Mouse (Mus musculus) adrenal gland (tissue): Measurements from ENCODE around the gene Elfn2.

Experiments
- intact Hi-C: fragments of 180-260 bp; cut with DNase I; formaldehyde crosslinking; loops from one replicate; pipeline ENCODE4 v1.15.1; 2025

Gene Elfn2

DNA sequence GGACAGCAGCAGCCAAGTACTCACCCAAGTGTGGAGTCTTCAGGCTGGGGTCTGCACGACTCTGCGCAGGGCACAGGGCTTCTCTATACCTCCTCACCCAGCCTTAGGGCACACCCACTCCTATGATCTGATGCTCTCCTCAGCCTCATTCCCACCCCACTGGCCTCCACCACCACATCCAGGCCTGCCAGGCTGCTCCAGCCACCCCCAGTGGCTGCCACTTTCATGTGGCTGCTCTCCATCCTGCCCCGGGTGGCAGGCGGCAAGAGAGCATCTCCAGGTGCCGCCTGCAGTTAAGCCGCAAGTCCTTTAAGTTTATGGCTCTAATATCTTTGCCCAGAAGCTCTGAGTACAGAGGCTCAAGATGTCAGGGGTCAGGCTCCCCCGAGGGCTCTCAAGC, 8.1 kb upstream of the Elfn2 start:
- intact Hi-C loops = no loop called here

DNA sequence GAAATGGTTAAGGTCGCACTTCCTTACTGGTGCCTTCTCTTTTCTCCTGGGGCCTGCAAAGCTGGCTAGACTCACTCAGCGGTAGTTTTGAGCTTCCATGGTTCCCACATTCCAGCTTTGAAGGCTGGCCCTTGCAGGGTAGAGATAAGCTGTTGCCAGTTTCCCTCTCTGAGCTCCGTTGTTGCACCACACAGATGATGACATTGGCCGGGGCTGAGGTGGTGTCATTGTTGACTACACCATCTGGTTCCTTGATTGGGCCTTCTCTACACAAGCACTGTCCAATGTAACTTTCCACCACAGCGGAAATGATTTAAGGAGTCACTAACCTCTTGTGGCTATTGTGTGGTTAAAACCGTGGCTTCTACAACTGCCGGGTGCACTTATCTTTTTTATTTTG, 2.0 kb upstream of the Elfn2 start:
- intact Hi-C loops = loop anchor here (1.0 kb wide), 1 partner anchor 97 kb away; no protein-coding TSS in a partner anchor

DNA sequence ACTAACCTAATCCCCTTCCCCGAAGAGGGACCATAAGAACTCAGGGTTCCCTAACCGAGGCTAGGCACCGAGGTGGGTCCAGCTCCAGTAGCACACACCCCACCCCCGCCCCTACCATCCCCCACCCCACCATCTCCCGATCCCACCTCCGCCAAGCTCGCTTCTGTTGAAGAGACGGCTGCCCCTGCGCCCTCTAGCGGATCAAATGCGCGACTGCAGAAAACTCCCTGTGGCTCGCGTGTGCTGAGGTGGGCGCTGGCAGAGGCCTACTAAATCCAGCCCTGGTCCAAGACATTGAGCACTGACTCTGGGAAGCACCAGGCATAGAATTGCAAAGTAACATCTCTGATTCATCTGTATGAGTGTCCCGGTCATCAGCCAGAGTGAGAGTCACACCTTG, 1.5 kb upstream of the Elfn2 start:
- intact Hi-C loops = loop anchor here (1.0 kb wide), 1 partner anchor 97 kb away; no protein-coding TSS in a partner anchor

DNA sequence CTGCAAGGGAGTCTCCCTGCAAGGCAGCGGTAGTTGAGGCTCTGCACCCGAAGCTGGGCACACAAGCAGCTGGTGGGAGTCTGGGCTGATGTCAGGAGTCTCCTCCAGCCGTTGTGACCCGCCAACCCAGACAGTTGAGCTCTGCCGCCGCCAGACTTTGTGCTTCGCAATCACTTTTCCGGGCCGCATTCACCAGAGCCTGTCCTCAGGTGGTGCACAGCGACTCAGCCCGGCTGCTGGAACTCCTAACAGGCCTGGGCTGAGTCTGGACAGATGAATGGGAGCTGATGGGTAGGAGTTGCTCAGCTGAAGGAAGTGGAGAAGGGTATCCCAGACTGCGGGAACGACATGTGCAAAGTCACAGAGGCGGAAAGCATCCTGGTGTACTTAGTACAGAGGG, 845 bp upstream of the Elfn2 start:
- intact Hi-C loops = no loop called here

DNA sequence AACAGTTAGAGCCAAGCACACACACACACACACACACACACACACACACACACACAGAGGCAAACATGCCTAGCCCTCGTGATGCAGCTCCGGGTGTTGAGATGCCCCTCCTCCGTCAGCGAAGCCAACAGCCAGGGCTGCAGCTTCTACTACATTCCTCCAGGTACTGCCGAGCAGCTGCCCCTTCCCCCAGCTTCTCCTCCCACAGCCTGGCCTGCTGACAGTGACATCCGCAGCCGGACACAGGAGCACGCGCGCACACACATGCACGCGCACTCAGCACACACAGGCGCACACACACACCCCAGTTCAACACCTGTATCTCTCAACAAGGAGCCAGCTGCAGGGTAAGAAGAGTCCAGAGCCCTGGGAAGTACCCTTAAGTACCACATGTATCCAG, 1.6 kb downstream of the Elfn2 start:
- intact Hi-C loops = no loop called here

DNA sequence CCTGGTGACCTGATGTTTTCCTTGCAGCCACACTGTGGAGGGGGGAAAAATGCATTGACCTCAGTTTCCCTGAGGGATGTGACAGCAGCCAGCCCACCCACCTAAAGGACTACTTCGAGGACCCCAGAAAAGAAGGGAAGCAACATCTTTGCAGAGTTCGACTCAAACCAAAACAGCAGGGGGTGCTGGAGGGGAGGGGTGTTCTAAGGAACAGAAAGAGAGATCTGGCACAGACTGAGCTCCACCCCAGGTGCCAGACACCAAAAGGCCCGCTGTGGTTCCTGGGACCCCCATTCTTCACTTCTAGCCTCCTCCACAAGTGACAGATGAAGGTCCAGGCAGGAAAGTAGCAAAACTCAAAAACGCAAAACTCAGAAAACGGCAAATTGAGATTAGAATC, 2.7 kb downstream of the Elfn2 start:
- intact Hi-C loops = no loop called here

DNA sequence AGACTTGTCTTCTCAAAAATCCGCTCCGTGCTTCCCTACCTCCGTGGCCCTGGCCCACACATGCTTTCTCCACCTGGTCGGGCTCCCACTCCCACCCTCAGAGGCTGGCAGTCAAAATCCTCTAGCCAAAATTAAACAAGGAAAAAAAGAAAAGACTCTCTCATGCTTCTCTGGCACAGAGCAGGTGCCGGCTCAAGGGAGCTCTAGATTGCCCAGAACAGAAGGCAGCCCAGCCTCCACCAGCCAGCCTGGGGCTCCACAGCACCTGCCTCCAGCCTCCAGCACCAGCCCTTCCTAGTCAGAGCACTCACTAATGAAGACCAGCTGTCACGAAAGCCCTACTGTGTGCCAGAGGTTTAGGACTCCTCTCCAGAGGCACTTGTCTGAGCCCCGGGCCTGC, 4.8 kb downstream of the Elfn2 start:
- intact Hi-C loops = loop anchor here (5.0 kb wide), 1 partner anchor 41 kb away; no protein-coding TSS in a partner anchor

DNA sequence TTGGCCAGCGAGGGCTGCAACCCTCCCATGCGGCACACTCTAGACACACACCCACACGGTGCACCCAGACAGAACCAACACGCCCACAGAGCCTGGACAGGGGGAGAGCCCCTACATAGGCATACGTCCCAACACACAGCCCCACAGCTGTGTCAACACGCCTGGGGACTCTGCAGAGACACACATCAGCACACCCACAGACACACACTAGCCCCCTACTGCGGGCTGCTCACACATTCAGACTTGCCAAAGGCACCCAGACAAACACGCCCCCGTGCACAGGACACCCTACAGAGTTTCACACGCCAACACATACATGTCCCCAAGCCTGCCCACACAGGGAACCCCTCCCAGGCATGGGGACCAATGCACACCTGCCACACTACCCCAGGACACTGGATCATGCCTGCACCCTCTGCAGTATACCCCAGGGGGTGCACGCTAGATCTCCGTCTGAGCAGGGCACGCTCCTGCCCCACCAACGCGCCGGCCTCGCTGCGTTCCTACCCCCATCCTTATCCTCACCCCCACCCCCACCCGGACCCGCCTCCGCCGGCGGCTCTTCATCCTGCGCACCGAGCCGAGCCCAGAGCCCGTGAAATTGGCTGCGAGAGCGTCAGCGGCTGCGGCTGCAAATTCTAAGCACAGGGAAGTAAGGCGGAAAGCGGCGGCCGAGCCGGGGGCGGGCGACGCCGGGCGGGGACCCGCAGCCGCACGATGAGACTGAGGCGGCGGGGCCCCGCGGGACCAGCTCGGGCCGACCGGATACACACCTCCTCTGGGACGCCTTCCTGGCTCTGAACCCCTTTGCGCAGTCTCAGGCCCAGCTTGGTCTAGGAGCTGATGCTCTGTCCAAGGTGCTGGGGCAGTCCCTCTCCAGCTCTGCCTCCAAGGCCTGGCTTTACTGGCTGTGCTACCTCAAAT, 6.0 kb downstream of the Elfn2 start:
- intact Hi-C loops = loop anchor here (5.0 kb wide), 1 partner anchor 40 kb away; no protein-coding TSS in a partner anchor

DNA sequence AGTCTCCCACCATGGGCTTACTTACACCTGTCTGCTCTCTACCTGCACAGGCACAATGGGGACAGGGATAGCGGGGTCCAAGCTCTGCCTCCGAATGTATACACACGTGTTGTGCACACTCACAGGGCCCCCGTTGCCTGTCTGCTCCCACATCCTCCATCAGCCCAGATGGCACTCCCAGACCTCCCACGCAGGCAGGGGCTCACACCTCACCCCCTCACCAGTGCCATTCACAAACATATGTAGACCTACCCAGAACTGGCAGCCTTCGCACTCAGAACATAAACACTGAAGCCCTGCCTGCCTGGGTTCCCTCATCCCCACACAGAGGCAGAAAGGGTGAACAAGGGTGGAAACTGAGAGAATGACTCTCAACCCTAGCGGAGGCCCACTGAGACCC, 6.6 kb downstream of the Elfn2 start:
- intact Hi-C loops = loop anchor here (5.0 kb wide), 1 partner anchor 40 kb away; no protein-coding TSS in a partner anchor

DNA sequence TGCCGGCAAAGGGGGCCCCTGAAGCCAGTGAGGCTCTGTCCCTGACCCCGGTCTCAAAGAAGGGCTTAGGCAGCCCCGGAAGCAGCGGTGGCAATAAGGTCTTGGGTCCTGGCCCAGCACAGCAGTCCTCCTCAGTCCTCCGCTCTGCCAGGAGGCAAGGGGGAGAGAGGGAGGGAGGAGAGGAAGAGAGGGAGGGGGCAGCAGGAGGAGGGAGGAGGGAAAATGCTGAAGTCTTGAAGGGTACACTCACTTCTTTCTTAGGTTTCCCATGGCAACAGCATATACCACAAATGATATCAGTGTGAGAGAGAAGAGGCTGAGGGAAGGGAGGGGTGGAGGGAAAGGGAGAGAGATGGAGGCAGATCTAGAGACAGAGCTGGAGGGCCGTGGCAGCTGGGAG, 7.9 kb downstream of the Elfn2 start:
- intact Hi-C loops = loop anchor here (5.0 kb wide), 1 partner anchor 38 kb away; no protein-coding TSS in a partner anchor

DNA sequence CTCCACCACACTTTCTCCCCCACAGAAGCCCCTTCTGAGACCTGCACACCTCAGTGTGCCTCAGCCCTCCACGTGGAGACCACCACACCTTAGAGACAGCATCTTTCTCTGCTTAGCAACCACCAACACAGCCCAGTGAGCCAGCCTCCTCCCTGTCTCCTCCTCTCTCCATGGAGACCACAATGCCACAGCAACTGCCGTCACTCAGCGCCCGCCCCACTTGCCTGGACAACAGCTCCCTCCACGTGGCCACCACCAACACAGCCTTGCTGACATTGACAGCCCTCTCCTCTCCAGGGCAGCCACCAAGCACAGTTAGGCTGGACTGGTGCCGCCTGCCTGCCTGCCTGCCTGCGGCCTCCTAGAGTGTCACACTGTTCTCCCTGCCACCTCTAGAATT, 8.8 kb downstream of the Elfn2 start:
- intact Hi-C loops = loop anchor here (5.0 kb wide), 1 partner anchor 37 kb away; no protein-coding TSS in a partner anchor

DNA sequence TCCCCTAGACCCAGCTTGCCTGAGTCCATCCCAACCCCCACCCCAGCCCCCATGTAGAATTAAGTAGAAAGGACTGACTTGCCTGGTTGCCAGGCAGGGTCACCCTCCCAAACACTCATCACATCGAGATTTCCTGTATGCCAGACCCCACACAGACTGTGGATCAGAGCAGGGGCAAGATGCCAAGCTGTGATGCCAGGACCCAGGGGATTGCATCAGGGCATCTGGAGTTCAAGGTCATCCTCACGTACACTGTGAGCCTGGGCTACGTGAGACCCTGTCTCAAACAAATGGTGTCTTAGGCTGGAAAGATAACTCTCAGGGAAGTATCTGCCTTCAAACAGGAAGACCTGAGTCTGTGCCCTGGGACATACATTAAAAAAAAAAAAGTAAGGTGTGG, 11.9 kb downstream of the Elfn2 start:
- intact Hi-C loops = no loop called here

DNA sequence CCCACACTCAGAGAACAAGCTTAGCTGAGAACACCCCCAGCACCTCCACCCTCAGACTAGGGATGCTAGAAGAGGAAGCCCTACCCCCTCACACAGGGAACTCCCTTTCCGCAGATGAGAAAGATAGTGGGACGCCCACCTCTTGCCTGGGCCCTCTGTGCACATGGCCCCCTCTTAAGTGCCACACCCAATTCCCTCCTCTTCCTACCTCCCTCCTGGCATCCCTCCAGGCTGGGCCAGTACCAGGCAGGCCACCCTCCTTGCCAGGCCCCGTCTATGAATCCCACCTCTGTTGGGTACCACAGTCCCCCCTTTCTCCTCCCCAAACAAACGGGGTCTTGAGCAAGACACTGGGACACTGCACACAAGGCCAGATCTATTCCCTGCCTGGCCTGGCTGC, 13.7 kb downstream of the Elfn2 start:
- intact Hi-C loops = no loop called here

DNA sequence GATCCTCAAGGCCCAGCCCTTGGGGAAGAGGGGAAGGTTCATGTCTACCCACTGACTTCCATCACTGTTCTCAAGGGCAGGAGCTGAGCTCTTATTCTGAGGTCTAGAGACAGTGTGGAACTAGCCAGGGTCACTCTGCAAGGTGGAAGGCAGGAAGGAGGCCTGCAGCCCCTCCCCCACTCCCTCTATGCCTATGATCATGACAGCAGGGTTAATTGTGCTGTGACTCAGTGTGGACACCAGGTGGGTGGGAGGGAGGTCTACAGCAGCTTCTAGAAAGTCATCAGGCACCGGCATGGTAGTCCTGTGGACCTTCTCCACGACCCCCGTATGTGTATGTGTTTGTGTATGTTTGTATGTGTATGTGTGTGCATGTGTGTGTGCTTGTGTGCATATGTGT, 14.6 kb downstream of the Elfn2 start:
- intact Hi-C loops = no loop called here

DNA sequence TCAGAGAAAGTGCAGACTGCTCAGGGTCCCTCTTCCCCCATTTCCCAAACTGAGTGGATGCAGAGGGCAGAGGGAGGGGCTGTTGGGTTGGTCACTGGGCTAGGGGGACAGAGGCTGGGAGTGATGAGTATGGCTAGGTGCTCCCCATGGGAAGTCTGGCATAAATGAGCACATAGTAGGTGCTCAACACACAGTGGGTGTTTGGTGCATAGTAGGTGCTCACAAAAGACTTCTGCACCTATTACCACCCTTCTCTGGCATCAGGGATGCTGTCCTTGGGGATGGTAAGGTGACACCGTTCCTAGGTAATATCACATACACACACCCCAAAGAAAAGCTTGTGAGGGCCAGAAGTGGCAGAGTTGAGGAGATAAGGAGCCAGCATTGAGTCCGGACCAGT, 18.2 kb downstream of the Elfn2 start:
- intact Hi-C loops = no loop called here

DNA sequence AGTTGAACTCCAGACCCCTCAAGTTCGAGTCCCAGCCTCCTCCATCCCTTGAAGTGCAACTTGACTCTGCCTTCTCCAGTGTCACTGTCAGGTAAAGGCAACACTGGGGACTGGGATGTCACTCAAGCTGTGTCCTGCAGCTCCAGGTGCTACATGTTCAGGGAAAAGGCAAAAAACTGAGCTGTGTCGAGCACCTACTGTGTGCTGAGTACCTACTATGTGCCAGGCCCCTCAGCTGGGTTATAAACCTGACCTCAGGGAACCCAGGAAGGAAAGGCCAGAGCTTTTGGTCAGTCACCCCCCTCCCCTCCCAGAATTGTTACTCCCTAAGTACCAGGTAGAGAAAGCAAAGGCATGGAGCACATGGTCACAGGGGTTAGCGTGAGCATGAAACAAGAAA, 19.1 kb downstream of the Elfn2 start:
- intact Hi-C loops = no loop called here

DNA sequence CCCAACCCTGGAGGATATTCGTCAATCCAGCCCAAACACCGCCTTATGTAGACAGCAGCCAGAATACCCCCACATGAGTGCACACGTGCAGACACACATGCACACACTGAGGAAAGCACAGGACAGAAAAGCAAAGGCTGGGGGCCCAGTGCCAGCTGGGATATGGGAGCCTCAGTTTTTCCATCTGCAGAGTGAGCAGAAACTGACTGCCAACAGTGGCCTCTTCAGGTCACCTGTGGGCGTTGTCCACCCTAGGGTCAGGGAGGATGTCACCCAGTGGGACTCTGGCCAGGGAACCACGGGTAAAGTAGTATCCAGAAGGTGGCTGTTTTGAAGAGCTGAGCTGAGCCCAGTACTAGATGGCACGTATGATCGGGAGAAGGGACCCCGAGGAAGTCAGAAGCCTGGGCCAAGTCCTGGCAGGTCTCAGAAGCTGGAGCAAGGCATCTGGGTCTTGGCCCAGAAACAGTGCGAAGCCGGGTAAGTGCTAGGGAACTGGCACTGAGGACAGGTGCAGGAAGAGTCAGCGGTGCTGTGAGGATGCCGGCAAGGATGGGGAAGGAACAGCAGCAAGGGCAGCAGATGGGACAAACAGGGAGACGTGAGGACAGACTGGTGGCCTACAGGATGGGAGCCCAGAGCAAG, 20.0 kb downstream of the Elfn2 start:
- intact Hi-C loops = no loop called here

DNA sequence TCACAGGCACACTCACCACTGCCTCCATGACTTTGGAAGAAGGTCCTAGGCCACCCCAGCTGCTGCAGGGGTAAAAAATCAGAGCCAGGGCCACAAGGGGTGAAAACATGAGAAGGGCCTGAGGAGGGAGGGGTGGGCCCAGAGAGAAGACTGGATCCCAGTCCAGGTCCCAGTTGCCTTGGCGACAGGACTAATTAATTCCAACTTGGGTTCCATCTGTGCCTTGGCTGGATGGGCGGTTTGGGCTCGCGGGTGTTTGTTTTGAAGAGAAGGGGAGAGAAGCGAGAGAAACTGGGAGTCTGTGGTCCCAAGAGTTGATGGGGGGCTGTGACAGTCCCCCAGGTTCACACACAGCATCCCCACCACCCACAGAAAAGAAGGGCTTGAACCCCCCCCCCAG, 20.5 kb downstream of the Elfn2 start:
- intact Hi-C loops = no loop called here

DNA sequence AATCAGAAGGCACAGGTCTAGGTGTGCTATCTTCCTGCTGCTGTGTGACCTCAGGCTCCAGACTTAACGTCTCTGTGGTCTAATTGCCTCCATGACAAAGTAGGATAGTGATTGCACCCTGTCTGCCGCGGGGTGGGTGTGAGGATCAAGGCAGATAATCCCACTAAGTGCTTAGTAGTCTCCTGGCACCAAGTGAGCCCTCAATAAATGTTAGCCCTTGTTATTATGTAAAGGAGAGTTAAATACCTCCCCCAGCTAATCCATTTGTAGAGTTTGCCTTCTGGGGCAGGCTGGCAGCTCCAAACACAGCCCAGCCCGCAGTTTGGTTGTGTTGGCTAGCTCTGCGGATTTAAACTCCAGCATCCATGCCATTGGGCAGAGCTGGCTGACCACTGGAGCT, 22.8 kb downstream of the Elfn2 start:
- intact Hi-C loops = no loop called here

DNA sequence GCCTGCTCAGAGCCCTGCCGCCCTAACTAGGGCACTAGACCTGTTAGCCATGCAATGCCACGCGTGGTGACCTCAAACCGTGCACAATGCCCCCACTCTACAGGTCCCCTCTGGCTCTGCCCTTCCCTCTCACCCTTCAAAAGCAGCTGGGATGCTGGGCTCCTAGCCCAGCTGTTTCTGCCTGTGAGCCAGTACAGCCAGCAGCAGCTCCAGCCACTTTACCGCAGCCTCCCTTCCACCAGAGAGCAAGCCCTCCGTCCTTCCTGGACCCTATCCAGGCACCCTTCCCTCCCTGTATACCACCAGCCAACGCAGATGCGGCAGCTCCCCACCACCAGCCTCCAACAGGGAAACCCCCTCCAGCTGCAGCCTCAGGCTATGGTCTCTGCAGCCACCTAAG, 26.1 kb downstream of the Elfn2 start:
- intact Hi-C loops = no loop called here

DNA sequence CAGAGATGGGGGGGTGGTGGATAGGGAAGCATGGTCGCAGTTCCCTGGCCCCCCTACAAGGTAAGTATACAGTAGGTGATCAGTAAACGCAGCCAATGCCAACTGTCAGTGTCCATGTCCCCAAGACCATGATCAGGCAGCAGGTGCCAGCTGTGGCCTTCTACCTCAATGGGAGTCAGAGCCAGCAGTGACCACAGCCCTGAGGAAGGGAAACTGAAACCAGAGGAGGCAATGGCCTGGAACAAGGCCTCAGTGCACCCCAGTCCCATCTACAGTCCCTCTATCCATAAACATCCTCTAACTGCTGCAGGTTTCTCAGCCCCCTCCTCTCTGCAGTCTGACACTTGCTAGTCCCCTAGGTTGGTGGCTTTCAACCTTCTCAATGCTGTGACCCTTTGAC, 27.9 kb downstream of the Elfn2 start:
- intact Hi-C loops = no loop called here

DNA sequence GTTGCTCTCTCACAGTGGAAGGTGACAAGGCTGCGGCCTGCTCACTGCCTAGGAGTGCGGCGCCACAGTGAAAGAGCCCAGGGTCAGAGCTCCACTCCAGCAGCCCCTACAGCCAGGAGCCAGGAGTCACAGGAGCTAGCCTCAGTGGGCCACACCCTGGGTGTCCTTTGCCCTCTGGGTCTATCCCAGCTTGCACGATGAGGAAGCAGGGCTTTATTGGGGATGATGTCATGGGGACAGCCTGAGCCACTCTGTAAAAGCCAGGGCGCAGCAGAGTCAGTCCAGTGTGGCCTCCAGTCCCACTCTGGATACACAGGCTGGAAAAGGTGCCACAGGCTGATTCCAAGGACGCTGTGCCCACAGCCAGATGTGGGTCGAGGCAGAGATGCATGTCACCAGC, 31.7 kb downstream of the Elfn2 start:
- intact Hi-C loops = no loop called here

DNA sequence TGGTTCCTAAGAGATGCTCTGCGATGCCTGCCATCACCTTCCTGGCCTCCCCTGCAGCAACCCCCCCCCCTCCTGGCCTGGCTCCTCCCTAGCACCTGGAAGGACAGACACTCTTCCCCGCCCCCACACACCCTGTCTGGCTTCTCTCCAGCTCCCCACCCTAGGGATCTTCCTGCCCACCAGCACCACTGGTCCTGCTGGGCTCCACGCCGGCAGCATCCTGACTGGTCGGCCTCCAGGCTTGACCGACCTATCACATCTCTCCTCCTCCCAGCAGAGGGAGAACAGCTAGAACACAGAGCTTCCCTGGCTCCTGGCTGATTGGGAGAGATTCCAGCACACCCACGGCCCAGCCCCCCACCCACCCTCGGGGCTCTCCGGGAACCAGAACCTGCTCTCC, 34.5 kb downstream of the Elfn2 start:
- intact Hi-C loops = no loop called here
